Mouse (Mus musculus): ENCODE data around the gene Ip6k1.

The Ip6k1 gene

DNA sequence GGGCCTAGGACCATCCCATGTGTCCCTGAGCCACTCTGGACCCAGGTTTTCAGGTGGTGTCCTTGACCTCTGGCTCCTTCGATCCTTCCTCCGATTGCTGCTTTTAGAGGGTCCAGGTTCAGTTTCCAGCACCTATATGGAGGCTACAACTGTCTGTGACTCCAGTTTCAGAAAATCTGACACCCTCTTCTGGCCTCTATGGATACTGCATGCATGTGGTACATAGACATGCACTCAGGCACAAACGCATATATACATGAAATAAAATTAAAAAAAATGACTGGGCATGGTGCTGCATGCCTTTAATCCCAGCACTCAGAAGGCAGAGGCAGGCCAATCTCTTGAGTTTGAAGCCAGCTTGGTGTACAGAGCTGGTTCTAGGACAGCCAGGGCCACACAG is 25.6 kb downstream of the Ip6k1 start:
- no peak for DNase-seq (ENCODE audit: low spot score in 2 of 2)

DNA sequence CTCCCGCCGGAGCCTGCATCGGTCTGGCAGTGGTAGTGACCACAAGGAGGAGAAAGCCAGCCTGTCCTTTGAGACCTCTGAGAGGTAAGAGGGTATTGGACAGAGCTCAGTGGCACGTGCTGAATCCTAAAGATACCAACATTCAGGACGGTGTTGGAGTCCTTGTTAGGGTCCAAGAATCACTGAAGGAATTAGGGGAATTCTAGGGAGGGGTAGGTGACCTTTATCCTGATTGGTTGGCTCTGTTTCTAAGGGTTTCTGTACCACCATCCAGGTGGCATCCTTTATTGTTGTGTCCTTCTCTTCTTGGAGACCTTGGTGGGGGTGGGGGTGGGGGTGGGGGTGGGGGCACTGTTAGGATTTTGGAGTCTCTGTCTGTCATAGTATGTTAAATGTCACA is 29.8 kb downstream of the Ip6k1 start:
- DNase-seq (ENCODE audit: low spot score in 2 of 2), result no peak

DNA sequence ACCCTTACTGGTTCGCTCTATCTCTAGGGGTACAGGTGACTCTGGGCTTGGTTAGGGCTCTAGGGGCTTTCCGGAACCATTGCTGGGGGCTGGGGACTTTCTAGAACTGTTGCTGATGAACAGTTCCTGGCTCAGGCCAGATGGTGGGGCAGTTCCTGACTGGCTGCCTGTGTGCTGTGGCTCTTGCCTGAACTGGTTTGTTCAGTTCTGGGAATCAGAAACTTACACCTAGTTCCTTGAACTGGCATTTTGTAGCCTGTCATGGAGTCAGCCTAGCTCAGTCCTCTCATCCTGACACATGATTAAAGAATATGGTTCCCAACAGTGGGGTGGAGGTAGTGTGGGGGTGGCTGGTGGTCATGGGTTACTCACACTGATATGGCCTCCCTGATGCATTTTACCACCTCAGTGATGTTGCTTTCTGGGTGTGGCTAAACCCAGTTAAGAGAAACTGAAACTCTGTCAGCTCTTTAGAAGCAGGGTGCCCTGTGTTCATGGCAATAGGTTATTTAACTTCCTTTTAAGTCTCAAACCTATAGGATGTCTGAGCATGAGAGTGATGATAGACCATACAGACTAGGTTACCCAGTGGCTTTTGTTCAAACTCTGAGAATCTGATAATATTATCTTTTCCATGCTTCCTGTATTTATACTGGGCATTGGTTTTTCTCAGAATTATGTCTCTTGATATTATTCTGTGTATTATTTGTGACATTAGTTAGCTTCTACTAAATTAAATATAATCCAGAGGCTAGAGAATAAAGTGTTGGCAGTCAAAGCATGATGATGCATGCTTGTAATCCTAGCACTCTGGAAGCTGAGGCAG is 33.2 kb downstream of the Ip6k1 start:
- no peak for DNase-seq (ENCODE audit: low spot score in 2 of 2)

DNA sequence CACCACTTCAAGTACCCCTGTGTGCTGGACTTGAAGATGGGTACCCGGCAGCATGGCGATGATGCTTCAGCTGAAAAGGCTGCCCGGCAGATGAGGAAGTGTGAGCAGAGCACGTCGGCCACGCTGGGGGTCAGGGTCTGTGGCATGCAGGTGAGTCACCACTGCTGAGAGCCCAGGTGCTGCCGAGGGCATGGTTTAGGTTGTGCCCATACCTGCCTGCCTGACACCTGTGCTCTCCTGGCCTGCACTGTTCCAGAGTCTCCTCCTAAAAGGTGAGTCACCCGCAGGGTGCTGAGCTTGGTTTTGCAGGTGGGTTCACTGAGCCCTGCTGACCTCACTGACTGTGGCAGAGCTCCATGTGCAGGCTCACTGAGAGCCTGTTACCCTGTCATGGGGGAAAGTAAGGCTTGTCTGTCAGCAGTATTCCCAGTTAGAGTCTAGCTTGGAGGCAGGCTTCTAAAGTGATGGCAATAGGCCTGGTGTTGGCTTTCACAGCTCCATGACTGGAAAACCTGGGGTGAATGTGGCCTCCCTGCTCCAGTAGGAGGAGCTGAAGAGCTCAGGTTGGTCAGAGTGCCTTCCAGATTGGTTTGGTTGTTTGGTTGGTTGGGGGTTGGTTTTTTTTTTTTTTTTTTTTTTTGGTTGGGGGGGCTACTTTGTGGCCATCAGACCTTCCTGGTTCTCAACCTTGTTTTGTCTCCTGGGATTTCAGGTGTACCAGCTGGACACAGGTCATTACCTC is 42.6 kb downstream of the Ip6k1 start:
- no peak for DNase-seq (ENCODE audit: low spot score in 2 of 2)

DNA sequence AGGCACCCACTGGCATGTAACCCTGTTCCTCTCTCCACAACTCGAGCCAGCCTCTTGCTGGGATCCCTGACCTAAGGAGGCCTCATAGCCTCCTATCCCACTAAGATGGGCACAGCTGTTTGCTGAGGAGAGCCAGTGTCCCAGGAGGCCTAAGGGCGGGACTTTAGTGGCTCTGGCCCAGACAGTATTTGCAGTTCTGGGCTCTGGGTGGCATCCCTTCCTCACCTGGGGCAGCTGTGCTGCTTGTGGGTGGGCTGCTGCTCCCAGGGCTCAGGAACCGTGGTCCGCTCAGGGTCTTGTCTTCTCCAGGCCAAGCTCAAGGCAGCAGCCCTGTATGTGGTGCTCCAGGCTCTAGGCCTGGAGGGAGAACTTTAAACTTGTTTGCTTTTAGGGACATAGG is 44.3 kb downstream of the Ip6k1 start:
- DNase-seq (ENCODE audit: low spot score in 2 of 2), result no peak

DNA sequence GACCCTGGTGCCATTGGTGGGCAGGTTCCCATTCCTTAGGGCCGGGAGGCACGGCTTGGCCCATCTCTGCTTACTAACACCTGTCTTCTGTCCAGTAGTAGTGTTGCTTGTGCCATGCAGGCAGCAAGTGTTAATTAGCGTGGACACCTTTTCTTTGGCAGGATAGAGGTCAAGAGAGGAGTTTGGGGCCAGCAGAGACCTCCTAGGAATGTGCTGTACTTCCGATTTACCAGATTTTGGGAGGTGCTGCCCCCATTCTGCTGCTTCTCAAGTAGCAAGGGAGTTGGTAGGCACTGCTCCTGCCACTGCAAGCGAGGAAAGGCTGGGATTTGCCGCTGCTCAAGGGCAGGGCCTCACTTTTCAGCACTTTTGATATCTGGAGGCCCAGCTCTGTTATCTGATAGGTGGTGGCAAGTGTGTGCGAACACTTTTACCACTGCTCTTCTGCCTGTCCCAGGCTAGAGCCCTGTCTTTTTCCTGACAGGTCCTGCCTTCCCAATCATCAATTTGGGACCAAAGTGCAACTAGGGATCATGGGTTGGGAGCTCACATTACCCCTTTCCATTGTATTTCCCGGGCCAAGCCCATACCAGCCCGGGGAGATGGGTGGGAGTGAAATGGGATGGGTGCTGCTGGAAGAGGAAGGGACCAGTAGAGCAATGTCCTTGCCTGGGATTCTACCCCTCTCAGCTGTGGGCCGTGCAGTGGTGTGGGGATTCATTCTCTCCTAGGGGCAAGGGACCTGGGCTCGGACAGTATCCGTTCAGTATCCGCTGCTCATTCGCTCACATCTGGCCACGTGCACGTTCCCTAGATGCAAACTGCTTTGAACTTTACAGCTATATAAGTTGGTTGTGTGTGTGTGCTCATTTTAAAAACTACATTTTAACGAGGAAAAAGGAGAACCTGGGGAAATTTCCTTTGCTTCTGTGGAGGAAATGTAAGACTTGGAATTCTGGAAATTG is 45.6 kb downstream of the Ip6k1 start:
- DNase-seq (ENCODE audit: low spot score in 2 of 2), result no peak

DNA sequence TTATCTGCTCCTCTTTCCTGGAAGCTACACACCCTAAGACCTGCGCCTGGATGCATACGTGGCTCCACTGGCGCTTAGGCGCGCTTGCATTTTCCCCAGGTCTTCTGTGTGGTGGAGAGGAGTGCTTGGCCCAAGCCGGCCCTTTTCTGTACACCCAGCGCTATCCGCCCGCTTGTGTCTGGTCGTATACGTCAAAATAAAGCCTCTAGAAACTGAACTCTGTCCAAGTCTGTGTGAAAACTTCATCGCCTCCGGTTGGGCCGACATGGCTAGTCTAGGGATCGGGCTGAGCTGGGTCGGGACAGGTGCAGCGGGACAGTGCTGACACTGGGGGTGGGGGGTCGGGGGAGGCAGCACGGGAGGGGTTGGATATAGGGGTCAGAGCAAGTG is 46.3 kb downstream of the Ip6k1 start:
- no peak for DNase-seq (ENCODE audit: low spot score in 2 of 2)

DNA sequence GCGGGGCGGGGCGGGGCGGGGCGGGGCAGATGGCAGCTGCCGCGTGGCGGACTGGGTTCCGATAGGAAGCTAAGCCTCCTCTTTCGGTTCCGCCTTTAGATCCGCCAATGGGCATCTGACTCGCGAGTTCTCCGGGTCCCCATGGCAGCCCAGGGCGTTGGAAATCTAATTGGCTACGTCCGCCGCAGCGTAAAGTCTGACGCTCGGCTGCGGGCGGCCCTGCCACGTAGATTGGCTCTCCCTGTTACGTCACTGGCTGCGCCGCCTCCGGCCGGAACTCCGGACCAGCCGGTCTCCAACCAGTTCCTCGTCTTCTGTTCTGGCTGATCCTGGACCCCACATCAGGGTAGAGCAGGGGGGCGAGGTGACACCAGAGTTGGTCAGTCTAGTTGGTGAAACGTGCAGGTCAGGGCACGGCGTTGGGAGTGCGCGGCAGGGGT is 46.7 kb downstream of the Ip6k1 start, which contains the start of gene Gmppb:
Gene Gmppb (plus strand): TSS at position 227 of the 440 bp plus-strand sequence.
- DNase-seq (ENCODE audit: low spot score in 2 of 2), result peak; percentile 96

DNA sequence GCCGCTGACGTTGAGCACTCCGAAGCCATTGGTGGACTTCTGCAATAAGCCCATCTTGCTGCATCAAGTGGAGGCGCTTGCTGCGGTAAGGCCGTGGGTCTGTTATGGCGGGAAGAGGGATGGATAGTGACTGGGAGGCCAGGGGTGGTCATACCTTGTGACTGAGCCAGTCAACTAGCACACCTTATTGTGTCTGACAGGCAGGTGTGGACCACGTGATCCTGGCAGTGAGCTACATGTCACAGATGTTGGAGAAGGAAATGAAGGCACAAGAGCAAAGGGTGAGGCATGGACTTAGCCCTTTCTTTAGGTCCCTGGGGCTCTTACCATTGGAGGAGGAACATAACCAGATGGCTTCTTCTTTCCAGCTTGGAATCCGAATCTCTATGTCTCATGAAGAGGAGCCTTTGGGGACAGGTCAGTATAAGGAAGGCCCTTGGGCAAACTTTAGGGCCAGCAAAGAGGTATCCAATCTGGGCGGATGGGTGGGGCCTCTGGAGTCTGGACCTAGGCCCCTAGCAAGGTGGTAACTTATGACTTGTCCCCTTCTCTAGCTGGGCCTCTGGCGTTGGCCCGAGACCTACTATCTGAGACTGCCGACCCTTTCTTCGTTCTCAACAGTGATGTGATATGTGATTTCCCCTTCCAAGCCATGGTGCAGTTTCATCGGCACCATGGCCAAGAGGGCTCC is 47.4 kb downstream of the Ip6k1 start:
- no peak for DNase-seq (ENCODE audit: low spot score in 2 of 2)

DNA sequence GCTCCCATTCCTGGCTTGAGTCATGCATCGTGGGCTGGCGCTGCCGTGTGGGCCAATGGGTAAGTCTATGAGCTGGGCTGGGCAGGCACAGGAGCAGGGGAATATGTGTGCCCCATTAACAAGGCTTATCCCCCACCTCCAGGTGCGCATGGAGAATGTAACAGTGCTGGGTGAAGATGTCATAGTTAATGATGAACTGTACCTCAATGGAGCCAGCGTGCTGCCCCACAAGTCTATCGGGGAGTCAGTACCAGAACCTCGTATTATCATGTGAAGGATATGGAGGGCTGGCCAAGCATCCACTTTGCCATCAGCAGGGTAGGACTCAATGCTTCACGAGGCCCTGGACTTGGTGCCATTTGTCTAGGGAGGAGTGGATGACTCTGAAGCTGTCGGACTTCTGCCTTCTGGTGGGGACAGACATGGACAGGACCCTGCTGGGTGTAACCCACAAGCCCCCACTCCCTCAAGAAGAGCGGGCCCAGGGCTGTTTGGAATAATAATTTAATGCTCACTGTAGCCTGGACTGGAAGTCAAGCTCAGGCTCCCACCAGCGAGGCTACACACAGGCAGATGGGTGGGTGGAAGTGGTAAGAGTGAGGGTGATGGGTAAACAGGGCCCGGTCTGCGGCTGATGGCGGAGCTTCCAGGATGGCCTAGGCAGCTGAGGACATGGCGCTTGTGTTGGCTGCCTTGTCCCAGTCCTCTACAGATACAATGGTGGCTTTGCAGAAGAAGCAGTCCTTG is 49.1 kb downstream of the Ip6k1 start:
- DNase-seq (ENCODE audit: low spot score in 2 of 2), result no peak

DNA sequence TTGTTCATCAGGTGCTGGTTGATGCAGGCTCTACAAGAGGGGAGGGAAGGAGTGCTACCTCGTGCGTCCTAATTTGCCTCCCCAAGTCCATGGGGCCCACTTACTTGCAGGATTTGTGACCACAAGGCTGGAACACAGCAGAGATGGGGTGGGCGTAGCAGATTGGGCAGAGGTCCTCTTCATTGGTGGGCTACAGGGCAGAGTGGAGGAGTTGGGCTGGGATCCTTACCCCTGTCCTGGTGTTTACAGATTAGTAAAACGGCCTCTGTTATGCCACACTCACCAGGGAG is 49.6 kb downstream of the Ip6k1 start:
- no peak for DNase-seq (ENCODE audit: low spot score in 2 of 2)

DNA sequence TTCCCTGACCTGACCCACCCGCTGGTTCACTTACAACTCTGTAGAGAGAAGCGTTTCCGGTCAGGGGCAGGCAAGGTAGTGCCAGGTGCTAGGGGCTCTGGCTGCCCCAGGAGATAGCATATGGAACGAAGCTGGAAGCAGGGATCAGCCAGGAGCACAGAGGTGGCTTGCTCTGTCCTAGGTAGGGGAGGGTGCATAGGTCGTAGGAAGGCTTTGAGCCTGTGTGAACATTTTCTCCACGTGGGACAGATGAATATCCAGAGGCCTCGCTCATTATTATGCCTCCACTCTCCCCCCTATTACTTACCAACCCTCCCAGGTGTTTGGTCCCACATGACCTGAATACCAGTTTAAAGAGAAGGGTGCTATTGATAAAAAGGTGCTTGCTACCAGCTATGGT is 50.1 kb downstream of the Ip6k1 start:
- DNase-seq (ENCODE audit: low spot score in 2 of 2), result no peak

DNA sequence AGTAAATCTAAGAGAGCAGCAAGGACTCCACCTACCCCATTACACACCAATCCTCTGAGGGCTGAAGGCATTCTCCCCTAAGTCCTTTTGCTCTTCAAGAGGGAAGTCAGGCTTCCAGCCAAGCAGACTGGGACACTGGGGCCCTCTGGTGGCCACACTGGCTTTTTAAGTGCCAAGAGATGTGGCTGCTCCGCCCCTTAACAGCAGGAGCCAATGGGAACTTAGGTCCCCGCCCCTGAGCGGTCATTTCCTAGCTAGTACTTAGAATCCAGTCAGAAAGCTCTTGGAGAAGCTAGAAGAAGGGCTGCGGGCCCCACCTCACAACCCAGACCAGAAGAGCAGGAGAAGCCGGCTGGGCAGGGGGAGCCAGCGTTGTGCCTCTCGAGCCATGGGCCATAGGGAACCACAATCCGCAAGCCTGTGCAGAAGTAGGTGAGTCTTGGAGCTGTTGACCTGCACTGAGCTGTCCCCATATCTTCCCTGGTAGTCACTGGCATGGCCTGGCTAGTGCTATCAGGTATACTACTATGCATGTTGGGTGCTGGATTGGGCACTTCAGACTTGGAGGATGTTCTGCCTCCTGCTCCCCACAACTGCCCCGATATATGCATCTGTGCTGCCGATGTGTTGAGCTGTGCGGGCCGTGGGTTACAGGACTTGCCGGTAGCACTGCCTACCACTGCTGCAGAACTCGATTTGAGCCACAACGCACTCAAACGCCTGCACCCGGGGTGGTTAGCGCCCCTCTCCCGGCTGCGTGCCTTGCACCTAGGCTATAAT is 50.8 kb downstream of the Ip6k1 start, which contains the start of gene Amigo3:
Gene Amigo3 (plus strand): TSS at position 275 of the 780 bp plus-strand sequence.
- DNase-seq (ENCODE audit: low spot score in 2 of 2), result peak; percentile 95 to 98

DNA sequence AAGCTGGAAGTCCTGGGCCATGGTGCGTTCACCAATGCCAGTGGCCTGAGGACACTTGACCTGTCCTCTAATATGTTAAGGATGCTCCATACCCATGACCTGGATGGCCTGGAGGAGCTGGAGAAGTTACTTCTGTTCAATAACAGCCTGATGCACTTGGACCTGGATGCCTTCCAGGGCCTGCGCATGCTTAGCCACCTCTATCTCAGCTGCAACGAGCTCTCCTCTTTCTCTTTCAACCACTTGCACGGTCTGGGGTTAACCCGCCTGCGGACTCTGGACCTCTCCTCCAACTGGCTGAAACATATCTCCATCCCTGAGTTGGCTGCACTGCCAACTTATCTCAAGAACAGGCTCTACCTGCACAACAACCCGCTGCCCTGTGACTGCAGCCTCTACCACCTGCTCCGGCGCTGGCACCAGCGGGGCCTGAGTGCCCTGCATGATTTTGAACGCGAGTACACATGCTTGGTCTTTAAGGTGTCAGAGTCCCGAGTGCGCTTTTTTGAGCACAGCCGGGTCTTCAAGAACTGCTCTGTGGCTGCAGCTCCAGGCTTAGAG is 51.4 kb downstream of the Ip6k1 start:
- no peak for DNase-seq (ENCODE audit: low spot score in 2 of 2)

DNA sequence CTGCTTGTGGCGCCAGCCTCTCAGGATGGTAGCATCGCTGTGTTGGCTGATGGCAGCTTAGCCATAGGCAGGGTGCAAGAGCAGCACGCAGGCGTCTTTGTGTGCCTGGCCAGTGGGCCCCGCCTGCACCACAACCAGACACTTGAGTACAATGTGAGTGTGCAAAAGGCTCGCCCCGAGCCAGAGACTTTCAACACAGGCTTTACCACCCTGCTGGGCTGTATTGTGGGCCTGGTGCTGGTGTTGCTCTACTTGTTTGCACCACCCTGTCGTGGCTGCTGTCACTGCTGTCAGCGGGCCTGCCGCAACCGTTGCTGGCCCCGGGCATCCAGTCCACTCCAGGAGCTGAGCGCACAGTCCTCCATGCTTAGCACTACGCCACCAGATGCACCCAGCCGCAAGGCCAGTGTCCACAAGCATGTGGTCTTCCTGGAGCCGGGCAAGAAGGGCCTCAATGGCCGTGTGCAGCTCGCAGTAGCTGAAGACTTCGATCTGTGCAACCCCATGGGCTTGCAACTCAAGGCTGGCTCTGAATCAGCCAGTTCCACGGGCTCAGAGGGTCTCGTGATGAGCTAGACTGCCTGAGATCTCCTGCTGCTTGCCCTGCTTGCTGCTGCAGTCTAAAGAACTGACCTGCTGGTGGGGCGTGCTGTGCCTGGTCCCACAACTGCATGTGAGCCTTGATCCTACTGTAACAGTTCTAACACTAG is 52.2 kb downstream of the Ip6k1 start:
- no peak for DNase-seq (ENCODE audit: low spot score in 2 of 2)

DNA sequence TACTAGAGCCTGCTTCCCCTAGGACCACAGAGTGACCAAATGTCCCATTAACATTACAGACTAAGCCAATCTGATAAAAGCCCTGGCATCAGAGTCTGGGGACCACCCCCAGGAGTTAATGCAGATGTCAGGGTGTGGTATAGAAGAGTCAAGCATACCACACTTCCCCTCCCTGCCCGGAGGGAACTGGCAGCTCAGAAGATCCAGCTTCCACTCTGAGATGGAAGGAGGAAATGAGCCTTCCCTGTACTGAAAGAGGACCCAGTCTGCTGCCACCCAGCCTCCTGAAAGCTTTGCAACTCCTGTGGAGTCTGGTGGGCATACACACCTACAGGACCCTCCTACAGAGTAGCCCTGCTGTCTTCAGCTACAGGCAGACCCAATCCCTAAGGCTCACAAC is 52.8 kb downstream of the Ip6k1 start:
- no peak for DNase-seq (ENCODE audit: low spot score in 2 of 2)

DNA sequence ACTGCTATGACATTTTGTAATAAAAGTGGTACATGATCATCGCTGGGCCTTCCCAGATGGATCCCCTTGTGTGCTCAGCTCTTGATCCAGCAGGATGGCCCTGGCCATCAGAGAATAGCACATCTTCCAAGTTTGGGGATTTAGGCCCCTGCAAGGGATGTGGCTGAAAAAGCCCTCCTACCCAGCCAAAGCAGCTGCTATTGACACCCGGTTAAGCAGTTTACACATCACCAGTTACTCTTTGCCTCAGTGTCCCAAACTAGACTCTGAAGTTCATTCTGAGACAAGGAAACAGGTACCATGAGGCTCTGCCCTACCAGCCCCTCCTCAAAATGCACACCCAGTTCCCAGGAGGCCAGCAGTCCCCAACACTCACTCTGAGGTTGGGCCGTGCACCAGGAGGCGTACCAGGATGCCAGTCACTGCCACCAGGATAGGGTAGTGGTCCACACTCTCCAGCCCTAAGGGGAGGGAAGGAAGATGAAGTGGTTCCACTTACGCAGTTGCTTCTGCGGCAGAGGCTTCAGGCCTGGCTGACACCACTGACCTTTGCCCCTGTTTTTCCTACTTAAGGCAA is 53.4 kb downstream of the Ip6k1 start:
- no peak for DNase-seq (ENCODE audit: low spot score in 2 of 2)

DNA sequence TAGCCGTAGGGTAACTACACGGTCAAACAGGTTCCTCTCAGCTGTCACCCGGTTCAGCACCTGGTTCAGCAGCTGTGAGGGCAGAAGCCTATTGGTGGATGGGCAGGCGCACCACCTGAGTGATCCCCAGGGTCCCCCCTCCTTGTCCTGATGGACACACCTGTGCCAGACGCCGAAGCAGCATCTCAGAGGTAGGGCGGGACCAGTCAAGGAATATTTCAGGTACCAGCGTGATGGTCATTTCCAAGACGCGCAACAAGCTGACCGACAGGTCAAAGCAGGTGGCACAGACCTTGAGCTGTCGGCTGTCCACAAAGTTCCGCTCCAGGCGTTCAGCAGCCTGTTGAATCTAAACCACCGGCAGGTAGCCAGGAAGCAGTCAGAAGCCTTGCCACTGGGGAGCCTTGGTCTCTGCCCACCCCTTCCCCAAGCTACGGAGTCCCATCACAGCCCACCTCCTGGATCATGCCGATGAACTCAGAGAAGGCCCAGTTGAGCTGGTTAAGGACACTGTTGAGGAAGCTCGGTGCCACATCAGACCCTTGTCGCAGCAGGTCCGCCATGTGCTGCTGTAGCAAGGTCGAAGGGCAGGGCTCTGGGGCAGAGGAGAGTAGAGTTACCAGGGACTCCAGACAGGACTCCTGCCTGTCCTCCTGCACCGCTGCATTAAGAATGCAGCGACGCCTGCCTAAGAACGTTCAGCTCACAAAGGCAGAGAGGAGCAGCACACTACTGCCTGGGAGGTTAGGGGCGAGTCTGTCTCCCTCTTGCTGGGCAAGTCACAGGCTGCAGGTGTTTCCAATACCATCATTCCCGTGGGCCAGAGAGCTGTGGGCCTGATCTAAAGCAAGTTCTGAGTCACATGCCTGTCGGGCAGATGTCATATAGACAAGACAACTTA is 54.3 kb downstream of the Ip6k1 start:
- no peak for DNase-seq (ENCODE audit: low spot score in 2 of 2)
